Mouse (Mus musculus) liver, postnatal 0 days (tissue): ENCODE data around the gene Gm10644. TPM values are rescaled to one million over a fixed set of nuclear protein-coding genes. Genes with fewer than 3 reads are reported as not detected.
A peak's percentile ranks its signal among the peaks of the same experiment; 100 is the strongest.

Experiments used
- ATAC-seq: fragments of 200-750 bp; cut with Nextera tagmentation; 2 replicates; pipeline ENCODE4 v1.8.0; 2017; ENCODE audit warnings: mild to moderate bottlenecking, moderate library complexity
- DNase-seq: peaks from one replicate; pipeline ENCODE4 v3.0.0-alpha.2; 2016
- H3K27ac ChIP-seq: fragments of 300-500 bp; sonication (generic); 2 replicates; pipeline ENCODE4 v1.5.1; 2014; ENCODE audit warnings: antibody characterized with exemption, moderate library complexity, mild to moderate bottlenecking, low read depth
- H3K27me3 ChIP-seq: fragments of 300-500 bp; sonication (generic); 2 replicates; pipeline ENCODE4 v1.6.1; 2014; ENCODE audit warnings: low read length, control low read depth, mixed read lengths; ENCODE audit not compliant: insufficient read depth
- H3K36me3 ChIP-seq: fragments of 300-500 bp; sonication (generic); replicated peaks from 2 replicates; pipeline ENCODE4 v1.6.1; 2014; ENCODE audit warnings: mild to moderate bottlenecking, control low read depth, low read length, moderate library complexity, mixed read lengths; ENCODE audit not compliant: insufficient read depth
- H3K4me1 ChIP-seq: fragments of 300-500 bp; sonication (generic); 2 replicates; pipeline ENCODE4 v1.6.1; 2014; ENCODE audit warnings: antibody characterized with exemption, mild to moderate bottlenecking, control low read depth; ENCODE audit not compliant: insufficient read depth
- H3K4me2 ChIP-seq: fragments of 300-500 bp; sonication (generic); 2 replicates; pipeline ENCODE4 v1.6.1; 2014; ENCODE audit warnings: low read depth, mild to moderate bottlenecking, low read length, moderate library complexity, mixed read lengths
- H3K4me3 ChIP-seq: fragments of 300-500 bp; sonication (generic); 2 replicates; pipeline ENCODE4 v1.5.1; 2014; ENCODE audit warnings: low read depth, low read length
- H3K9ac ChIP-seq: fragments of 300-500 bp; sonication (generic); replicated peaks from 2 replicates; pipeline ENCODE4 v1.6.1; 2014; ENCODE audit warnings: mild to moderate bottlenecking, moderate library complexity
- H3K9me3 ChIP-seq: fragments of 300-500 bp; sonication (generic); 2 replicates; pipeline ENCODE4 v1.6.1; 2016; ENCODE audit warnings: mild to moderate bottlenecking, control low read depth, low read length, mixed read lengths
- CTCF ChIP-seq: sonication (generic); IDR thresholded peaks from 2 replicates; pipeline ENCODE4 v1.5.1; 2016; ENCODE audit warnings: antibody characterized with exemption, low read depth
- EP300 ChIP-seq: IDR thresholded peaks from 2 replicates; pipeline ENCODE4 v1.6.1; 2016; ENCODE audit warnings: antibody characterized with exemption, low read depth, mild to moderate bottlenecking
- WGBS: fragments of 180-500 bp; shearing (Covaris S2); extraction: QIAGEN DNeasy Blood & Tissue Kit; methylation state at CpG from one replicate; pipeline ENCODE4 v1.1.7; 2014; ENCODE audit not compliant: insufficient replicate concordance; 5-methylcytosine and 5-hydroxymethylcytosine counted together
- microRNA-seq: library from miRNA; unstranded; fragments of <30 nt; microRNA quantifications from one replicate; pipeline ENCODE4, GENCODE M21; 2016
- polyA plus RNA-seq: library from polyadenylated mRNA; unstranded; fragments of >200 nt; fragmentation: Nextera tagmentation; extraction: Ambion mirVana; gene quantifications from 2 replicates; pipeline ENCODE4 v1.2.1, GENCODE M21; 2015

The Gm10644 gene
- polyA plus RNA-seq, 1 experiment from 2014 or later = 0.29 TPM

DNA sequence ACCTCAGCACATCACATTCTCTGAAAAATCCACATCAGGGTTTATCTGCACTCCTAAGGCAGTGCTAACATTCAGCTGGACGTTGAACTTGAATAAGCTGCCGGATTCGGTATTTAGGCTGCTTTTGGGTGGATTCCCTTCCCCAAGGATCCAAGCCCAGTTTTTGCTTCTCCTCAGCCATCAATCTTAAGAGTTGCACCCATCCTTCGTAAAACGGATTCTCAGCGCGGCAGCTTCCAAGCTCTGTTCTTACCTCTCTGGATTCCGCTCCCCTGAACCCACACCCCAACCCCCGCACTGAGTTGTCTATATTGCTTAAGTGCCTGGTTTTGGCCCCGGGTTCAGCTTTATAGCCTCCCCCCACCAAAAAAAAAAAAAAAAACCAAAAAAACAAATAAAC lies 56.5 kb downstream of the Gm10644 start:
- ATAC-seq (no peak), DNase-seq (no peak)
- H3K4me3 ChIP-seq = no peak overlapping the region
- no peaks in the 10 kb centered on the region for H3K9me3 ChIP-seq
- H3K9ac ChIP-seq = no peak overlapping the region
- no peaks in the 10 kb centered on the region for H3K36me3 ChIP-seq
- H3K27ac ChIP-seq = no peak overlapping the region
- H3K4me1 ChIP-seq = peaks cover 10% of the 10 kb centered on the region; the same call in 1 of the 2 replicates
- H3K4me2 ChIP-seq = peak overlapping the region; percentile 94
- peaks cover 50% of the 10 kb centered on the region for H3K27me3 ChIP-seq
- WGBS = 13% methylated on average over 10 of the region's 10 CpGs
- no peak for TF ChIP-seq CTCF
- TF ChIP-seq EP300 = no peak

DNA sequence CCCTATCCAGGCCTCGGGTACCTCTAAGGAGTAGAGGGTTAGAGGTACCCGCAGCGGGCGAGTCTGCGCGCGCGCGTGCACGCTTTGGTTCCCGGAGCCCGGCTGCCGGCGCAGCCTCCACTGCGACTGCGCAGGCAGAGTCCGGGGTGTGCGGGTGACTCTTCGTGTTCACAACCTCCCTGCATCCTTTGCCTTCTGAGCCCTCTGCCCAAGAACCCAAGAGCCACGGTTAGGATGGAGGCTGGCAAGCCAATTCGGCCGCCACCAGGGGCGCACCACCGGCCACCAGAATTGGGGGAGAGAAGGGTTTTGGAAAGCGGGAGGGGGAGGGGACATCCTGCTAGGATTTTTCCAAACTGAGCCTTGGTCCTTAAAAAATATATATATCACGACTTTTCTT lies 57.8 kb downstream of the Gm10644 start:
- Histone ChIP-seq H3K4me1 (peaks cover 10% of the 10 kb centered on the region; the same call in 1 of the 2 replicates), H3K27me3 (peaks cover 51% of the 10 kb centered on the region), H3K36me3 (no peaks in the 10 kb centered on the region), H3K27ac (no peak overlapping the region), H3K4me3 (no peak overlapping the region), H3K9me3 (no peaks in the 10 kb centered on the region), H3K9ac (no peak overlapping the region), H3K4me2 (no peak overlapping the region; the same call in 1 of the 2 replicates)
- TF ChIP-seq EP300 (no peak), CTCF (peak; percentile 63)
- WGBS = 6% methylated on average over 23 of the region's 26 CpGs
- ATAC-seq (no peak), DNase-seq (peak; percentile 52)

GRCm38 (mm10) chr8:83896461-83896860 lies 58.5 kb downstream of the Gm10644 start:
- DNase-seq = no peak
- no peak overlapping the region for H3K9ac ChIP-seq
- no peak overlapping the region for H3K27ac ChIP-seq
- H3K36me3 ChIP-seq = no peaks in the 10 kb centered on the region
- H3K4me1 ChIP-seq = peaks cover 10% of the 10 kb centered on the region; the same call in 1 of the 2 replicates
- no peak overlapping the region for H3K4me3 ChIP-seq
- TF ChIP-seq CTCF (no peak), EP300 (no peak)
- WGBS = 80% methylated on average over 7 of the region's 7 CpGs
- H3K27me3 ChIP-seq = peaks cover 51% of the 10 kb centered on the region
- H3K4me2 ChIP-seq = no peak overlapping the region
- no peaks in the 10 kb centered on the region for H3K9me3 ChIP-seq
- no peak for ATAC-seq

- Histone ChIP-seq H3K9me3 (no peaks in the 10 kb centered on the region), H3K27me3 (peaks cover 47% of the 10 kb centered on the region), H3K4me1 (peaks cover 9% of the 10 kb centered on the region; the same call in 1 of the 2 replicates), H3K36me3 (no peaks in the 10 kb centered on the region), H3K4me3 (no peak overlapping the region), H3K9ac (no peak overlapping the region), H3K4me2 (no peak overlapping the region), H3K27ac (no peak overlapping the region)
- WGBS = 13% methylated on average over 5 of the region's 5 CpGs
- ATAC-seq (no peak), DNase-seq (peak; percentile 42)
- TF ChIP-seq EP300 (no peak), CTCF (peak; percentile 92)
Observed at GRCm38 (mm10) chr8:83895894-83896293, 59.1 kb downstream of the Gm10644 start.

DNA sequence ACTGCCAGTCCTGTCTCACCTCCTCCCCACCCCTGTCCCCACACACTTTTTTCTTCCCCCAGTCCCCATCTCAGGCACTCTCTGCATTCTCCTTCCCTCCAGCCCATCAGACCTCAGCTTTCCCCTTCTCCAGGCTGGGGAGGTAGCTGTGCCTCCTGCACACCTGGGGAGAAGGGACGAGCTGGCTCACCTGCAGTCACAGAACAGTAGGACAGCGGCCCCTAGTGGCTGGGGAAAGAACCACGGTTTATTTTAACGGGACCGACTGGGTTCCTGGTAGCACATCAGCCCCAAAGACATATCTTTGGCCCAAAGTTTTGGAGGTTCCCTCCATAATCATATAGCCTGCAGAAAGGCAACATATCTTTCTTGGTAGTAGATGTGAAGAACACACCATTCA lies 61.1 kb downstream of the Gm10644 start:
- H3K9ac ChIP-seq = no peak overlapping the region
- no peaks in the 10 kb centered on the region for H3K36me3 ChIP-seq
- ATAC-seq (no peak), DNase-seq (peak; percentile 86)
- no peak overlapping the region for H3K4me3 ChIP-seq
- WGBS = 3% methylated on average over 5 of the region's 5 CpGs
- no peaks in the 10 kb centered on the region for H3K9me3 ChIP-seq
- no peak for TF ChIP-seq EP300
- peak; percentile 95 for TF ChIP-seq CTCF
- no peak overlapping the region for H3K27ac ChIP-seq
- peaks cover 35% of the 10 kb centered on the region for H3K27me3 ChIP-seq
- H3K4me2 ChIP-seq = no peak overlapping the region
- H3K4me1 ChIP-seq = peaks cover under 1% of the 10 kb centered on the region; the same call in 1 of the 2 replicates

GRCm38 (mm10) chr8:83892061-83892460 lies 62.9 kb downstream of the Gm10644 start:
- Histone ChIP-seq H3K4me3 (no peak overlapping the region), H3K27ac (no peak overlapping the region), H3K9ac (no peak overlapping the region), H3K27me3 (peaks cover 19% of the 10 kb centered on the region), H3K4me1 (no peaks in the 10 kb centered on the region), H3K36me3 (no peaks in the 10 kb centered on the region), H3K9me3 (no peaks in the 10 kb centered on the region), H3K4me2 (no peak overlapping the region)
- ATAC-seq (no peak), DNase-seq (no peak)
- 56% methylated on average over 4 of the region's 4 CpGs for WGBS
- TF ChIP-seq CTCF (no peak), EP300 (no peak)

DNA sequence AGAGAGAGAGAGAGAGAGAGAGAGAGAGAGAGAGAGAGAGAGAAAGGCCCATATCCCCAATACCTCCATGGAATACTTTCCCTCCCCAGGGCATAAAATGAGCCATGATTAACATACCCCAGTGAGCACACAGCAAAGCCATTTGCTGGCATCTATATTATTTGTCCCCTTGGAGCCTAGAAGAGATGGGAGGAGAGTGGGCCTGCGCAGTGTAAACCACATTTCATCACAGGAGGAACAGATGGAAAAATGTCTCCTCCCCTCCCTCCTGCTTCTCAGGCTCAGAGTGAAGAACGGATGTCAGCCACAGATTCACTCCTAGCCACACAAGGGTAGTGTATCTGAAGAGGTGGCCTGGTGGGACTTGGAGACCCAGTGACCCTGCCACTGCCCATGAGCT lies 66.6 kb downstream of the Gm10644 start:
- 77% methylated on average over 2 of the region's 2 CpGs for WGBS
- H3K36me3 ChIP-seq = no peaks in the 10 kb centered on the region
- H3K4me3 ChIP-seq = no peak overlapping the region
- no peak overlapping the region for H3K9ac ChIP-seq
- DNase-seq = no peak
- H3K27ac ChIP-seq = no peak overlapping the region
- no peaks in the 10 kb centered on the region for H3K4me1 ChIP-seq
- TF ChIP-seq CTCF (no peak), EP300 (no peak)
- no peaks in the 10 kb centered on the region for H3K9me3 ChIP-seq
- ATAC-seq = no peak
- H3K4me2 ChIP-seq = no peak overlapping the region
- 0 out of 2 replicates have a peak, but pooled peaks cover under 1% of the 10 kb centered on the region for H3K27me3 ChIP-seq

Small RNAs within 50 kb of the gene (microRNA-seq; reads per million reads assigned to microRNA genes)
- gene Gm44330 (not detected), gene Gm44450 (not detected)

Other genes with a start within 250 kb of the Gm10644 start
- gene Ddx39, start 240.0 kb downstream of the Gm10644 start, polyA plus RNA-seq = 68.5 and 80.9 TPM in 2 replicates
- 14.5 and 15.7 TPM in 2 replicates for gene Adgre5, start 213.9 kb downstream of the Gm10644 start, polyA plus RNA-seq
- gene Adgrl1, start 55.1 kb downstream of the Gm10644 start, polyA plus RNA-seq = 0.96 and 1.5 TPM in 2 replicates
- gene Asf1b, start 302 bp upstream of the Gm10644 start, polyA plus RNA-seq = 50.6 and 55.4 TPM in 2 replicates
- 28.2 and 33.9 TPM in 2 replicates for gene Prkaca, start 17.8 kb upstream of the Gm10644 start, polyA plus RNA-seq
- gene Samd1, start 42.5 kb upstream of the Gm10644 start, polyA plus RNA-seq = 3.5 and 3.8 TPM in 2 replicates
- 0.87 and 0.99 TPM in 2 replicates for gene 1700067K01Rik, start 46.3 kb upstream of the Gm10644 start, polyA plus RNA-seq
- gene 2210011C24Rik, start 57.0 kb upstream of the Gm10644 start, polyA plus RNA-seq = 0.40 TPM in 1 of 2 replicates, not detected in the other
- 0.04 TPM in 1 of 2 replicates, not detected in the other for gene Palm3, start 66.3 kb upstream of the Gm10644 start, polyA plus RNA-seq
- gene Il27ra, start 87.4 kb upstream of the Gm10644 start, polyA plus RNA-seq = 0.76 and 0.88 TPM in 2 replicates
- gene Rln3, start 89.8 kb upstream of the Gm10644 start, polyA plus RNA-seq = 0.18 TPM in 1 of 2 replicates, not detected in the other
- gene Gm10643, start 109.9 kb upstream of the Gm10644 start, polyA plus RNA-seq = 0.36 and 0.41 TPM in 2 replicates
- gene Rfx1, start 111.6 kb upstream of the Gm10644 start, polyA plus RNA-seq = 1.3 and 1.5 TPM in 2 replicates
- 2.3 and 2.8 TPM in 2 replicates for gene Dcaf15, start 149.6 kb upstream of the Gm10644 start, polyA plus RNA-seq
- gene Podnl1, start 170.8 kb upstream of the Gm10644 start, polyA plus RNA-seq = not detected in 2 replicates
- gene Cc2d1a, start 192.7 kb upstream of the Gm10644 start, polyA plus RNA-seq = 4.4 and 4.5 TPM in 2 replicates
- 0.24 and 0.29 TPM in 2 replicates for gene 4930432K21Rik, start 192.8 kb upstream of the Gm10644 start, polyA plus RNA-seq
- 0.34 and 0.79 TPM in 2 replicates for gene Nanos3, start 230.0 kb upstream of the Gm10644 start, polyA plus RNA-seq